Mouse (Mus musculus): ENCODE measurements around the gene H2-Ke6. TPM values are rescaled to one million over a fixed set of nuclear protein-coding genes. Genes with fewer than 3 reads are reported as not detected.
A peak's percentile ranks its signal among the peaks of the same experiment; 100 is the strongest.
"Not testable (repeated sequence)": the region's sequence is repeated elsewhere in the genome, so short reads cannot be mapped to it uniquely, and the experiment has no call there.

H2-Ke6 gene
- total and polyA plus RNA-seq, 3 experiments: 20.8 to 47.1 (median 31.7) TPM

DNA sequence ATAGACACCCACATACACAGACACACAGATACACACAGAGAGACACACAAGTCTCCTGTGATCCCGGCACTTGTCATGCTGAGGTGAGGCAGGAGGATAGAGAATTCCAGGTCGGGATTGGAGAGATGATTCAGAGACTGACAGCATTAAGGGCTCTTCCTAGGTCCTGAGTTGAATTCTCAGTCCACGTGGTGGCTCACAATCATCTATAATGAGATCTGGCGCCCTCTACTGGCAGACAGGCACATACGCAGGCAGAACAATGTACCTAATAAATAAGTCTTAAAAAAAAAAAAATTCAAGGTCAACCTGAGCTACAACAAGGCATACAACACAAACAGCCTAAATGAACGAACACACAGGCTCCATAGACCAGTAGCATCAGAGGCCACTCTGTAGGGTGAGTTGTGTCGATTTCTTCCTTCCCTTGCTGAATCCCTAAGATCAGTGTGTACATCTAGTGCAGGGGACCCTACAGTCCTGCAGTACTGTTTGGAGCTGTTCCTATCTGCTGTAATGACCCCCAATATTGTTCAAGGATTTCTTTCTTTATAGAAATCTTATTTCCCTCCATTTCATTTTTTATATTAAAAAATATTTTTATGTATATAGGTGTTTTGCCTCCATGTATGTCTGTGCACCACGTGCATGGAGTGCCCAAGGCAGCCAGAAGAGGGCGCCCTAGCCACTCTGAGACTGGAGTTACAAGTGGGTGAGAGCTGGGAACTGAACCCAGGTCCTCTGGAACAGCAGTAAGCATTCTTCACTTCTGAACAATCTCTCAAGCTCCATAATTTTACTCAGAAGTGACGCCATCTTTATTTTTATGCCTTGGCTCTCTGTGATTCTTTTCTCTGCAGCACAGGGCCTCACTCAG is 35.8 kb downstream of the H2-Ke6 start:
- TF ChIP-seq SMC3 (IDR thresholded peaks at IDR 0.05; ENCODE audit: low read depth, low read length) (peak; percentile 8; the same call in 1 of the 2 replicates), HCFC1 (IDR thresholded peaks at IDR 0.05; ENCODE audit: low read depth, low read length) (no peak), MAFK (IDR thresholded peaks at IDR 0.05; ENCODE audit: insufficient replicate concordance, low read length) (no peak), USF1 (IDR thresholded peaks at IDR 0.05; ENCODE audit: low read depth, low read length) (peak; percentile 85), ZC3H11A (IDR thresholded peaks at IDR 0.05; ENCODE audit: low read depth, low read length) (no peak), USF2 (conservative IDR thresholded peaks at IDR 0.05; ENCODE audit: low read depth, low read length) (peak; percentile 86), SIN3A (IDR thresholded peaks at IDR 0.05; ENCODE audit: low read length) (no peak), MAZ (IDR thresholded peaks at IDR 0.05; ENCODE audit: low read depth, low read length) (no peak), MEF2A (IDR thresholded peaks at IDR 0.05; ENCODE audit: borderline replicate concordance, low read depth, low read length) (no peak), CTCF (conservative IDR thresholded peaks at IDR 0.05 in 1 of 2, IDR thresholded peaks at IDR 0.05 in 1 of 2; ENCODE audit: low read depth in 2 of 2, low read length in 2 of 2) (peak; percentile 70 to 89), ZNF384 (IDR thresholded peaks at IDR 0.05; ENCODE audit: low read depth, low read length) (peak; percentile 95), NRF1 (IDR thresholded peaks at IDR 0.05; ENCODE audit: low read depth, low read length) (no peak), BHLHE40 (IDR thresholded peaks at IDR 0.05; ENCODE audit: low read depth, low read length) (peak; percentile 50), MAX (IDR thresholded peaks at IDR 0.05; ENCODE audit: low read length) (peak; percentile 62; the same call in 1 of the 2 replicates), MYC (IDR thresholded peaks at IDR 0.05; ENCODE audit: low read depth, low read length) (0 out of 2 replicates have a peak, but pooled peaks have one; percentile 41), RAD21 (IDR thresholded peaks at IDR 0.05; ENCODE audit: low read depth, low read length) (peak; percentile 31)
- DNase-seq (ENCODE audit: extremely low read depth): peak; percentile 89
- Histone ChIP-seq H3K79me2 (replicated peaks; ENCODE audit: control insufficient read depth, extremely low read depth, insufficient read depth, poor library complexity, severe bottlenecking) (no peaks in the 10 kb centered on the region; the same call in 1 of the 2 replicates), H3K36me3 (replicated peaks in 1 of 2; ENCODE audit: control insufficient read depth in 1 of 2, insufficient read depth in 1 of 2, low read length in 1 of 2) (peaks cover 15 to 26% of the 10 kb centered on the region in 2 experiments), H3K9me3 (replicated peaks; ENCODE audit: low read length) (no peaks in the 10 kb centered on the region), H3K27ac (ENCODE audit: insufficient read depth, low read depth) (no peak overlapping the region), H3K4me1 (ENCODE audit: control insufficient read depth in 1 of 2, insufficient read depth in 2 of 2) (peaks cover 3 to 16% of the 10 kb centered on the region in 2 experiments), H3K27me3 (replicated peaks) (no peaks in the 10 kb centered on the region), H3K9ac (ENCODE audit: insufficient read depth, low read depth) (no peak overlapping the region), H3K4me3 (replicated peaks in 1 of 3; ENCODE audit: low read depth in 2 of 3, low read length in 2 of 3, poor library complexity in 1 of 3) (no peak overlapping the region), H3K4me2 (ENCODE audit: insufficient read depth, low read depth, poor library complexity, severe bottlenecking) (no peak overlapping the region; the same call in 1 of the 2 replicates)
- in situ Hi-C loops (cut with MboI; ENCODE audit: low pct_ligation_motif_present, low pct_unique_long_range_greater_than_20kb, low sequenced_read_pairs): loop anchor here (10.0 to 25.0 kb wide), 2 partner anchors 1393 to 1470 kb away; partner anchors contain the start of gene H2-Q10
- dilution Hi-C loops (cut with MboI; ENCODE audit: extremely low pct_ligation_motif_present, extremely low pct_unique_long_range_greater_than_20kb, low sequenced_read_pairs): no loop called here

- H3K79me2 ChIP-seq (replicated peaks; ENCODE audit: control insufficient read depth, extremely low read depth, insufficient read depth, poor library complexity, severe bottlenecking); H3K36me3 ChIP-seq (replicated peaks in 1 of 2; ENCODE audit: control insufficient read depth in 1 of 2, insufficient read depth in 1 of 2, low read length in 1 of 2); DNase-seq (ENCODE audit: extremely low read depth); H3K27ac ChIP-seq (ENCODE audit: insufficient read depth, low read depth); H3K27me3 ChIP-seq (replicated peaks); dilution Hi-C loops (cut with MboI; ENCODE audit: extremely low pct_ligation_motif_present, extremely low pct_unique_long_range_greater_than_20kb, low sequenced_read_pairs); H3K9me3 ChIP-seq (replicated peaks; ENCODE audit: low read length); H3K4me2 ChIP-seq (ENCODE audit: insufficient read depth, low read depth, poor library complexity, severe bottlenecking); H3K4me3 ChIP-seq (replicated peaks in 1 of 3; ENCODE audit: low read depth in 2 of 3, low read length in 2 of 3, poor library complexity in 1 of 3); H3K9ac ChIP-seq (ENCODE audit: insufficient read depth, low read depth): not testable (repeated sequence)
- H3K4me1 ChIP-seq (ENCODE audit: control insufficient read depth in 1 of 2, insufficient read depth in 2 of 2): peaks cover 6 to 25% of the 10 kb centered on the region in 2 experiments; a peak in 3 of 4 replicates
- in situ Hi-C loops (cut with MboI; ENCODE audit: low pct_ligation_motif_present, low pct_unique_long_range_greater_than_20kb, low sequenced_read_pairs): loop anchor here (25.0 kb wide), 1 partner anchor 1480 kb away; the partner anchor contains the start of gene H2-Q10
- TF ChIP-seq CTCF (conservative IDR thresholded peaks at IDR 0.05 in 1 of 2, IDR thresholded peaks at IDR 0.05 in 1 of 2; ENCODE audit: low read depth in 2 of 2, low read length in 2 of 2) (peak in 1 of 2 experiments; percentile 45; a peak in 3 of 4 replicates), RAD21 (IDR thresholded peaks at IDR 0.05; ENCODE audit: low read depth, low read length) (peak; percentile 9)
Measured at GRCm38 (mm10) chr17:33982136-33982535, 45.7 kb downstream of the H2-Ke6 start.

GRCm38 (mm10) chr17:33981192-33981909 is 46.5 kb downstream of the H2-Ke6 start:
- H3K4me2 ChIP-seq (ENCODE audit: insufficient read depth, low read depth, poor library complexity, severe bottlenecking); H3K79me2 ChIP-seq (replicated peaks; ENCODE audit: control insufficient read depth, extremely low read depth, insufficient read depth, poor library complexity, severe bottlenecking); H3K27ac ChIP-seq (ENCODE audit: insufficient read depth, low read depth); H3K36me3 ChIP-seq (replicated peaks in 1 of 2; ENCODE audit: control insufficient read depth in 1 of 2, insufficient read depth in 1 of 2, low read length in 1 of 2); H3K9me3 ChIP-seq (replicated peaks; ENCODE audit: low read length); H3K9ac ChIP-seq (ENCODE audit: insufficient read depth, low read depth); DNase-seq (ENCODE audit: extremely low read depth); H3K4me3 ChIP-seq (replicated peaks in 1 of 3; ENCODE audit: low read depth in 2 of 3, low read length in 2 of 3, poor library complexity in 1 of 3); dilution Hi-C loops (cut with MboI; ENCODE audit: extremely low pct_ligation_motif_present, extremely low pct_unique_long_range_greater_than_20kb, low sequenced_read_pairs); H3K27me3 ChIP-seq (replicated peaks): not testable (repeated sequence)
- peaks cover 6 to 25% of the 10 kb centered on the region in 2 experiments; a peak in 3 of 4 replicates for H3K4me1 ChIP-seq (ENCODE audit: control insufficient read depth in 1 of 2, insufficient read depth in 2 of 2)
- in situ Hi-C loops (cut with MboI; ENCODE audit: low pct_ligation_motif_present, low pct_unique_long_range_greater_than_20kb, low sequenced_read_pairs): loop anchor here (25.0 kb wide), 1 partner anchor 1481 kb away; the partner anchor contains the start of gene H2-Q10
